Mouse (Mus musculus): ENCODE data around the gene Gm8180. TPM values are rescaled to one million over a fixed set of nuclear protein-coding genes. Genes with fewer than 3 reads are reported as not detected.
"Not testable (repeated sequence)": the region's sequence is repeated elsewhere in the genome, so short reads cannot be mapped to it uniquely, and the experiment has no call there.

Gene Gm8180
- not detected in 2 replicates for polyA plus RNA-seq (2015; fragmentation: Nextera tagmentation; extraction: Ambion mirVana)

- not testable (repeated sequence) for H3K9me3 ChIP-seq (ENCODE audit: low read length); H3K36me3 ChIP-seq (ENCODE audit: insufficient read depth, low read length); H3K27ac ChIP-seq (ENCODE audit: low read length); H3K27me3 ChIP-seq (replicated peaks; ENCODE audit: insufficient read depth, low read length); DNase-seq (ENCODE audit: low spot score); H3K4me1 ChIP-seq (ENCODE audit: insufficient read depth, low read depth, low read length); H3K4me2 ChIP-seq (replicated peaks; ENCODE audit: low read depth, low read length); H3K9ac ChIP-seq (replicated peaks; ENCODE audit: low read depth); H3K4me3 ChIP-seq (ENCODE audit: low read depth, low read length); ATAC-seq
- 79% methylated on average over 3 of the region's 3 CpGs for WGBS
Measured at GRCm38 (mm10) chr14:43784645-43785044, at the start of gene Gm8180. Gm8180 (minus strand) TSS chr14:43784745.

- 55% methylated on average over 1 of the region's 1 CpGs for WGBS
- H3K9me3 ChIP-seq (ENCODE audit: low read length); H3K4me2 ChIP-seq (replicated peaks; ENCODE audit: low read depth, low read length); H3K9ac ChIP-seq (replicated peaks; ENCODE audit: low read depth); H3K27me3 ChIP-seq (replicated peaks; ENCODE audit: insufficient read depth, low read length); DNase-seq (ENCODE audit: low spot score); H3K4me1 ChIP-seq (ENCODE audit: insufficient read depth, low read depth, low read length); H3K27ac ChIP-seq (ENCODE audit: low read length); ATAC-seq; H3K4me3 ChIP-seq (ENCODE audit: low read depth, low read length); H3K36me3 ChIP-seq (ENCODE audit: insufficient read depth, low read length): not testable (repeated sequence)
Measured at GRCm38 (mm10) chr14:43830385-43830784, 45.8 kb upstream of the Gm8180 start.

GRCm38 (mm10) chr14:43824176-43824575 is 39.6 kb upstream of the Gm8180 start:
- H3K27me3 ChIP-seq (replicated peaks; ENCODE audit: insufficient read depth, low read length); H3K9ac ChIP-seq (replicated peaks; ENCODE audit: low read depth); H3K4me2 ChIP-seq (replicated peaks; ENCODE audit: low read depth, low read length); ATAC-seq; H3K27ac ChIP-seq (ENCODE audit: low read length); DNase-seq (ENCODE audit: low spot score); H3K4me1 ChIP-seq (ENCODE audit: insufficient read depth, low read depth, low read length); H3K36me3 ChIP-seq (ENCODE audit: insufficient read depth, low read length); H3K4me3 ChIP-seq (ENCODE audit: low read depth, low read length); H3K9me3 ChIP-seq (ENCODE audit: low read length): not testable (repeated sequence)
- 82% methylated on average over 6 of the region's 6 CpGs for WGBS

- H3K4me3 ChIP-seq (ENCODE audit: low read depth, low read length); H3K4me2 ChIP-seq (replicated peaks; ENCODE audit: low read depth, low read length); DNase-seq (ENCODE audit: low spot score); H3K9me3 ChIP-seq (ENCODE audit: low read length); H3K36me3 ChIP-seq (ENCODE audit: insufficient read depth, low read length); ATAC-seq; H3K27ac ChIP-seq (ENCODE audit: low read length); H3K4me1 ChIP-seq (ENCODE audit: insufficient read depth, low read depth, low read length); H3K27me3 ChIP-seq (replicated peaks; ENCODE audit: insufficient read depth, low read length); H3K9ac ChIP-seq (replicated peaks; ENCODE audit: low read depth): not testable (repeated sequence)
- 53% methylated on average over 1 of the region's 2 CpGs for WGBS
Measured at GRCm38 (mm10) chr14:43821869-43822268, 37.3 kb upstream of the Gm8180 start.

- H3K4me2 ChIP-seq (replicated peaks; ENCODE audit: low read depth, low read length); H3K4me1 ChIP-seq (ENCODE audit: insufficient read depth, low read depth, low read length); H3K36me3 ChIP-seq (ENCODE audit: insufficient read depth, low read length); H3K4me3 ChIP-seq (ENCODE audit: low read depth, low read length); ATAC-seq; H3K9me3 ChIP-seq (ENCODE audit: low read length); H3K27ac ChIP-seq (ENCODE audit: low read length); DNase-seq (ENCODE audit: low spot score); H3K27me3 ChIP-seq (replicated peaks; ENCODE audit: insufficient read depth, low read length); H3K9ac ChIP-seq (replicated peaks; ENCODE audit: low read depth): not testable (repeated sequence)
- TF ChIP-seq CTCF (IDR thresholded peaks at IDR 0.05), result peak; percentile 53
- 65% methylated on average over 8 of the region's 9 CpGs for WGBS
Measured at GRCm38 (mm10) chr14:43812458-43812857, 27.9 kb upstream of the Gm8180 start.

GRCm38 (mm10) chr14:43808142-43808541 is 23.6 kb upstream of the Gm8180 start:
- not testable (repeated sequence) for H3K4me1 ChIP-seq (ENCODE audit: insufficient read depth, low read depth, low read length); H3K36me3 ChIP-seq (ENCODE audit: insufficient read depth, low read length); H3K9me3 ChIP-seq (ENCODE audit: low read length); ATAC-seq; H3K4me3 ChIP-seq (ENCODE audit: low read depth, low read length); H3K27ac ChIP-seq (ENCODE audit: low read length); H3K4me2 ChIP-seq (replicated peaks; ENCODE audit: low read depth, low read length); H3K27me3 ChIP-seq (replicated peaks; ENCODE audit: insufficient read depth, low read length); H3K9ac ChIP-seq (replicated peaks; ENCODE audit: low read depth); DNase-seq (ENCODE audit: low spot score)
- 74% methylated on average over 3 of the region's 4 CpGs for WGBS

- not testable (repeated sequence) for ATAC-seq; H3K9ac ChIP-seq (replicated peaks; ENCODE audit: low read depth); H3K4me2 ChIP-seq (replicated peaks; ENCODE audit: low read depth, low read length); H3K27ac ChIP-seq (ENCODE audit: low read length); H3K9me3 ChIP-seq (ENCODE audit: low read length); H3K27me3 ChIP-seq (replicated peaks; ENCODE audit: insufficient read depth, low read length); DNase-seq (ENCODE audit: low spot score); H3K36me3 ChIP-seq (ENCODE audit: insufficient read depth, low read length); H3K4me3 ChIP-seq (ENCODE audit: low read depth, low read length); H3K4me1 ChIP-seq (ENCODE audit: insufficient read depth, low read depth, low read length)
- WGBS, result 15% methylated on average over 7 of the region's 7 CpGs
- peak; percentile 38 for TF ChIP-seq CTCF (IDR thresholded peaks at IDR 0.05)
Measured at GRCm38 (mm10) chr14:43804435-43804834, 19.9 kb upstream of the Gm8180 start.

GRCm38 (mm10) chr14:43796905-43797470 is 12.4 kb upstream of the Gm8180 start:
- peak overlapping the region; percentile 14; the same call in 1 of the 2 replicates for H3K4me2 ChIP-seq (replicated peaks; ENCODE audit: low read depth, low read length)
- 14% methylated on average over 23 of the region's 23 CpGs for WGBS
- H3K27me3 ChIP-seq (replicated peaks; ENCODE audit: insufficient read depth, low read length); H3K4me1 ChIP-seq (ENCODE audit: insufficient read depth, low read depth, low read length); H3K4me3 ChIP-seq (ENCODE audit: low read depth, low read length); H3K36me3 ChIP-seq (ENCODE audit: insufficient read depth, low read length); H3K9ac ChIP-seq (replicated peaks; ENCODE audit: low read depth); DNase-seq (ENCODE audit: low spot score); H3K27ac ChIP-seq (ENCODE audit: low read length); H3K9me3 ChIP-seq (ENCODE audit: low read length); ATAC-seq: not testable (repeated sequence)
